Mouse (Mus musculus) common myeloid progenitor, adult 5-6 weeks (primary cell): ENCODE measurements at regions not wholly inside any gene's neighbourhood (a gene's known extent, or its start where the extent isn't known, plus 50 kb on each side); places are given as distances from the start of the nearest gene placed in this dataset.
A peak's percentile ranks its signal among the peaks of the same experiment; 100 is the strongest.

Source experiments
- ATAC-seq: replicated peaks from 2 replicates; pipeline ENCODE4 v1.8.0; 2016; ENCODE audit warnings: low read depth, mild to moderate bottlenecking, moderate TSS enrichment, inconsistent platforms; ENCODE audit not compliant: poor library complexity, severe bottlenecking

- no peak for ATAC-seq
Observed at GRCm38 (mm10) chr13:102319453-102319852, 373.9 kb upstream of the Cd180 start.

GRCm38 (mm10) chr13:102323876-102324275 is 369.5 kb upstream of the Cd180 start:
- no peak for ATAC-seq

- ATAC-seq, result peak; percentile 32; the same call in 1 of the 2 replicates
Observed at GRCm38 (mm10) chr13:102326003-102326402, 367.4 kb upstream of the Cd180 start.

- no peak; the same call in 1 of the 2 replicates for ATAC-seq
Observed at GRCm38 (mm10) chr13:102326544-102326943, 366.8 kb upstream of the Cd180 start.

- ATAC-seq, result no peak
Observed at GRCm38 (mm10) chr13:102333667-102334066, 359.7 kb upstream of the Cd180 start.

- ATAC-seq, result peak; percentile 56; the same call in 1 of the 2 replicates
Observed at GRCm38 (mm10) chr13:102334131-102334534, 359.2 kb upstream of the Cd180 start.

GRCm38 (mm10) chr13:102343236-102343635 is 350.1 kb upstream of the Cd180 start:
- no peak for ATAC-seq

GRCm38 (mm10) chr13:102344606-102345269 is 348.6 kb upstream of the Cd180 start:
- no peak for ATAC-seq

GRCm38 (mm10) chr13:102349493-102349892 is 343.9 kb upstream of the Cd180 start:
- ATAC-seq, result no peak

GRCm38 (mm10) chr13:102352073-102352854 is 341.1 kb upstream of the Cd180 start:
- 0 out of 2 replicates have a peak, but pooled peaks have one; percentile 50 for ATAC-seq

GRCm38 (mm10) chr13:102355569-102355968 is 337.8 kb upstream of the Cd180 start:
- ATAC-seq, result no peak

- no peak for ATAC-seq
Observed at GRCm38 (mm10) chr13:102372451-102373082, 320.8 kb upstream of the Cd180 start.

- ATAC-seq, result peak; percentile 69; the same call in 1 of the 2 replicates
Observed at GRCm38 (mm10) chr13:102380667-102381066, 312.7 kb upstream of the Cd180 start.

GRCm38 (mm10) chr13:102391911-102392310 is 301.4 kb upstream of the Cd180 start:
- ATAC-seq, result no peak

- ATAC-seq, result no peak
Observed at GRCm38 (mm10) chr13:102392868-102393661, 300.3 kb upstream of the Cd180 start.

GRCm38 (mm10) chr13:102393662-102393970 is 299.7 kb upstream of the Cd180 start:
- no peak for ATAC-seq

GRCm38 (mm10) chr13:102394057-102394456 is 299.3 kb upstream of the Cd180 start:
- no peak for ATAC-seq

GRCm38 (mm10) chr13:102397411-102397810 is 295.9 kb upstream of the Cd180 start:
- no peak for ATAC-seq

- ATAC-seq, result no peak
Observed at GRCm38 (mm10) chr13:102411840-102412239, 281.5 kb upstream of the Cd180 start.

- ATAC-seq, result no peak
Observed at GRCm38 (mm10) chr13:102434372-102434954, 258.9 kb upstream of the Cd180 start.
